Mouse (Mus musculus) neural tube, embryonic 13.5 days (tissue): ENCODE data around the gene Tdp2. TPM values are rescaled to one million over a fixed set of nuclear protein-coding genes. Genes with fewer than 3 reads are reported as not detected.

Experiments
- ATAC-seq: fragments of 200-750 bp; cut with Nextera tagmentation; 2 replicates; pipeline ENCODE4 v1.8.0; 2017; ENCODE audit warnings: low read depth, mild to moderate bottlenecking, moderate TSS enrichment, moderate library complexity
- H3K27ac ChIP-seq: fragments of 300-500 bp; sonication (generic); replicated peaks from 2 replicates; pipeline ENCODE4 v1.5.1; 2015; ENCODE audit warnings: moderate library complexity, mild to moderate bottlenecking, inconsistent platforms
- H3K27me3 ChIP-seq: fragments of 300-500 bp; sonication (generic); 2 replicates; pipeline ENCODE4 v1.6.1; 2015; ENCODE audit warnings: mild to moderate bottlenecking, inconsistent platforms
- H3K36me3 ChIP-seq: fragments of 300-500 bp; sonication (generic); 2 replicates; pipeline ENCODE4 v1.6.1; 2015; ENCODE audit warnings: mild to moderate bottlenecking, inconsistent platforms
- H3K4me1 ChIP-seq: fragments of 300-500 bp; sonication (generic); replicated peaks from 2 replicates; pipeline ENCODE4 v1.6.1; 2015; ENCODE audit warnings: inconsistent platforms
- H3K4me2 ChIP-seq: fragments of 300-500 bp; sonication (generic); 2 replicates; pipeline ENCODE4 v1.6.1; 2015; ENCODE audit warnings: inconsistent platforms, mild to moderate bottlenecking, moderate library complexity
- H3K4me3 ChIP-seq: fragments of 300-500 bp; sonication (generic); 2 replicates; pipeline ENCODE4 v1.5.1; 2015; ENCODE audit warnings: mild to moderate bottlenecking, inconsistent platforms
- H3K9ac ChIP-seq: fragments of 300-500 bp; sonication (generic); 2 replicates; pipeline ENCODE4 v1.6.1; 2015; ENCODE audit warnings: moderate library complexity, mild to moderate bottlenecking, inconsistent platforms
- H3K9me3 ChIP-seq: fragments of 300-500 bp; sonication (generic); 2 replicates; pipeline ENCODE4 v1.6.1; 2016; ENCODE audit warnings: inconsistent platforms
- WGBS: fragments of 180-500 bp; shearing (Covaris S2); methylation state at CpG from one replicate; pipeline ENCODE4 v1.1.7; 2015; 5-methylcytosine and 5-hydroxymethylcytosine counted together
- polyA plus RNA-seq: library from polyadenylated mRNA; unstranded; fragments of >200 nt; fragmentation: Nextera tagmentation; extraction: Ambion mirVana; gene quantifications from 2 replicates; pipeline ENCODE4 v1.2.1, GENCODE M21; 2015

Gene Tdp2
- polyA plus RNA-seq, 1 experiment from 2014 or later: 40.1 TPM

DNA sequence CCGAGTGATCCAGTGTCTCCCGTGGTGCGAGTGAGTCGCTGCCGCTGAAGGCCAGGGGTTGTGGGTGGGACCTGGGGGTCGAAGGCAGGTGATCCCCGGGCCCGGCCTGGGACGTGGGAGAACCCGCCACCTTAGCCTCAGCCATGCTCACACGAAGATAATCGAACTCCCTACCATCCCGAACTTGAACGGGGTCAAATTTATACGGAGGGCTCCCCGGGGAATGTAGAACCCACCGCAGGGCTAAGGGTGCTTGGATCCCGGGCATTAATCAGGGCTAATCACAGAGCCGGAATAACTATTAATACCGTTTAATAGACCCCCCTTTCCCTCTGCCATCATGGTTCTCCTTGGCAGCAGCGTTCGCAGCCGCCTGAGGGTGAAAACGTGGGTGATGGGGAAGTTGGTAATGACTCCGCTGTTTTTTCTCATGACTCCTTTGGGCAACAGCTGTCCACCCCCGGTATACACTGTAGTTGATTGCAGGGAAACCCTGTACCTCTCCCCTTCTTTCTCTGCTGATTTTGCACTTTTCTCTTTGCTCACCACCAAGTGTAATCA lies 29.3 kb upstream of the Tdp2 start:
- no peaks in the 10 kb centered on the region for H3K9me3 ChIP-seq
- peaks cover 39% of the 10 kb centered on the region for H3K4me1 ChIP-seq
- no peak for ATAC-seq
- H3K27me3 ChIP-seq: no peaks in the 10 kb centered on the region
- peak overlapping the region; percentile 98 for H3K4me3 ChIP-seq
- peak overlapping the region; percentile 99 for H3K27ac ChIP-seq
- H3K4me2 ChIP-seq: peak overlapping the region; percentile 89
- under 1% methylated on average over 26 of the region's 26 CpGs for WGBS
- H3K36me3 ChIP-seq: peaks cover 16% of the 10 kb centered on the region
- peak overlapping the region; percentile 96 for H3K9ac ChIP-seq

DNA sequence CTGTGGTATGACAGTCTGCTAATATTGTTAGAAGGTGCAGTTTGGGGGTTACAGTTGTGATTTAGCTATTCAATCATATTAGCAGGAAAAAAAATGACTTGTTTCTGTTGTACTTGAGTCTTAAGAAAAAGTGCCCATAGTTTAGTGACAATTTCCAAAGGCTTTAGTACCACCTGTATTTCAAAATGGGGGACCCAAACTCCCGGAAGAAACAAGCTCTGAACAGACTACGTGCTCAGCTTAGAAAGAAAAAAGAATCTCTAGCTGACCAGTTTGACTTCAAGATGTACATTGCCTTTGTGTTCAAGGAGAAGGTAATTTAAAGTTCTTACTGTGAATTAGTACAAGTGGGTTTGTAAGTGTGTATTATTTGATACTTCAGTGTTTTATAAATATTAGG lies 28.3 kb upstream of the Tdp2 start:
- Histone ChIP-seq H3K9ac (peak overlapping the region; percentile 96), H3K4me1 (peaks cover 39% of the 10 kb centered on the region), H3K4me2 (peak overlapping the region; percentile 89), H3K36me3 (peaks cover 26% of the 10 kb centered on the region), H3K27me3 (no peaks in the 10 kb centered on the region), H3K27ac (no peak overlapping the region), H3K9me3 (no peaks in the 10 kb centered on the region), H3K4me3 (peak overlapping the region; percentile 98)
- 23% methylated on average over 2 of the region's 2 CpGs for WGBS
- ATAC-seq: no peak

DNA sequence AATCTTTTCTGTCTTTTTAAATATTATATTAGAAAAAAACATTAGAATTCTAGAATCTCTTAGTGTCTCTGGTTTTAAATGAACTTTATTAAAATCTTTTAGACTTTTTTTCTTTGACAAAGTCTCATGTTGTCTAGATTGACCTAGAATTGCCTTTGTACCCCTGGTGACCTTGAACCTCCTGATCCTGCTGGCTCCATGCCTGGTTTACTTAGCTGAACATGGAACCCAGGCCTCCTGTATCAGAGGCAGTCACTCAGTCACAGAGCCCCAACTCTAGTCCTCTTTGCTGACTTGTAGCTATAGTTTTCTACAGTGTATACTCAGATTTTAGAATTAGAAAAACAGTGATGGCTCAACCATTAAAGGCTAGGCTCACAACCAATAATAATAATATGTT lies 25.4 kb upstream of the Tdp2 start:
- Histone ChIP-seq H3K36me3 (peaks cover 52% of the 10 kb centered on the region), H3K4me1 (peaks cover 34% of the 10 kb centered on the region), H3K4me3 (no peak overlapping the region), H3K27me3 (no peaks in the 10 kb centered on the region), H3K27ac (no peak overlapping the region), H3K4me2 (no peak overlapping the region), H3K9me3 (no peaks in the 10 kb centered on the region), H3K9ac (no peak overlapping the region)
- no peak for ATAC-seq

DNA sequence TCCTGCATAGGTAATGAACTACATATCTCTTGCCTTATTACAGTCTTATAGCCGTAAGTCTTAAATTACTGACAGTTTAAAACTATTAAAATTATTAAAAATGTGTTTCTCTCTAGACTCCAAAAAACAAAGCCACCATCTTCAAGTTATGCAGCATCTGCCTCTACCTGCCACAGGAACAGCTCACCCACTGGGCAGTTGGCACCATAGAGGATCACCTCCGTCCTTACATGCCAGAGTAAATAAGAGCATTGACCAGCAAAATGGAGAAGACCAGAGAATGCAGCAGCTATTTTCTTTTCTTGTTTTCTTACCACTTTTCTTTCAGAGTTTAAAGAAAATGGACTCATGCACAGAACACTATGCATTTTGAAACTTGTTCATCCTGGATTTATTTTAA lies 19.0 kb upstream of the Tdp2 start:
- Histone ChIP-seq H3K9me3 (no peaks in the 10 kb centered on the region), H3K36me3 (peaks cover 73% of the 10 kb centered on the region), H3K9ac (no peak overlapping the region), H3K4me3 (no peak overlapping the region), H3K27me3 (no peaks in the 10 kb centered on the region), H3K27ac (no peak overlapping the region), H3K4me1 (no peaks in the 10 kb centered on the region), H3K4me2 (no peak overlapping the region)
- WGBS: 94% methylated on average over 2 of the region's 2 CpGs
- no peak for ATAC-seq

DNA sequence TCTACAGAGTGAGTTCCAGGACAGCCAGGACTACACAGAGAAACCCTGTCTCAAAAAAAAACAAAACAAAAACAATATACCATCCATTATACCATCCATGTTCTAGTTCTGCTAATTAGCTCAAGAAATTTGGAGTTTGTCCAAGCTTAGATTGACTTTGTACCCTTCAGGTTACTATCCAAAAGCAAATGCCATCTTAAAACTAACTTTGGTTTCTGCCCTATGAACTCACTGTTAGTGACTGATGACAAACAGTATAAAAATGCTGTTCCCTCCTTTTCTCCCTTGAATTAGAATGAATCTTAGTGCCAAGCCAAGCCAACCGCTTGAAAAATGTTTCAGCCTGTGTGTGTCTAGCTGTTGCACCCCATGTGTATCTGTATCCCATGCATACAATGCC lies 16.9 kb upstream of the Tdp2 start:
- Histone ChIP-seq H3K9ac (no peak overlapping the region), H3K4me2 (no peak overlapping the region), H3K9me3 (no peaks in the 10 kb centered on the region), H3K27me3 (no peaks in the 10 kb centered on the region), H3K27ac (no peak overlapping the region), H3K4me1 (no peaks in the 10 kb centered on the region), H3K4me3 (no peak overlapping the region), H3K36me3 (peaks cover 55% of the 10 kb centered on the region)
- no peak for ATAC-seq
- WGBS: 91% methylated on average over 1 of the region's 1 CpGs

DNA sequence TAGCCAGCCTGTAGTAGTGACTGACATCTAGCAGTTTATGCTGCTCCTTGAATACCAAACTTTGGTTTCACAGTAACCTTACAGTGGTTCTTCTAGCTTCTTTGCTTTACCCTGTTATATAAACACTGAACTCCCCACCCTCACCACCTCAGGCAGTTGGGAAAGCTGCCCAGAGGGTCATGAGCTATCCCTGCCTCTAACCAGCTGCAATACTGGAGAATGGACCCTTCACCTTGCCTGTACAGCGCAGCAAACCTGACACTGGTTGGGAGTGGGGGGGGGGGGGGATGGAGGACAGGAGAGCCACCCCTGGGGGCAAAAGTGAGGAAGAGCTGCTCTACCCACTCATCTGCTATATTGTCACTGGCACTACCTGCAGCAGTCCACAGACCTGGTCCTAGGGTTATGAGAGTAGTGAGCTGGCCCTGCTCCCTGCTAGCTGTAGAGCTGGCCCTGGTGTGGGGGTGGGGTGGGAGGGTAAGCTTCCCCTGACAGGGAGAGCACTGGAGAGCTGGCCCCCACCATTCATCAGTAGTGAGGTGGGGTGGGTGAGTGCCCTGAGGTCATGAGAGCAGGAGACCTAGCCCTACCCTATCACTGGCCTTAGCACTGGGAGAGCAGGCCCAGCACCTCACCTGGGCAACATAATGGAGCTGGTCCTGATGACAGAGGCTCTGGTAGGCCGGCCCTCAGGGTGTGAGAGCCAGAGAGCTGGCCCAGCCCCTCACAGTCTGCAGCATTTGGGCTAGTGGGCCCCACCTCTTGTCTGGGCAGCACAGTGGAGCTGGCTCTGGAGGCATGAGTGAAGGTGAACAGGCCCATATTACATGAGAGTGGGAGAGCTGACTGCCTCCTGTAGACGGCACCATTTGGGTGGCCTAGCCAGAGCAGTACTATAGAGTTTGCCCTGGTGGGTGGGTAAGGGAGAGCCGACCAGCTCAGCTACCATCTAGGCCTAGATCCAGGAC lies 15.1 kb upstream of the Tdp2 start:
- 71% methylated on average over 4 of the region's 4 CpGs for WGBS
- Histone ChIP-seq H3K4me2 (no peak overlapping the region), H3K27ac (no peak overlapping the region), H3K4me3 (no peak overlapping the region), H3K9ac (no peak overlapping the region), H3K9me3 (no peaks in the 10 kb centered on the region), H3K27me3 (no peaks in the 10 kb centered on the region), H3K36me3 (peaks cover 37% of the 10 kb centered on the region), H3K4me1 (no peaks in the 10 kb centered on the region)
- peak; percentile 79 for ATAC-seq

DNA sequence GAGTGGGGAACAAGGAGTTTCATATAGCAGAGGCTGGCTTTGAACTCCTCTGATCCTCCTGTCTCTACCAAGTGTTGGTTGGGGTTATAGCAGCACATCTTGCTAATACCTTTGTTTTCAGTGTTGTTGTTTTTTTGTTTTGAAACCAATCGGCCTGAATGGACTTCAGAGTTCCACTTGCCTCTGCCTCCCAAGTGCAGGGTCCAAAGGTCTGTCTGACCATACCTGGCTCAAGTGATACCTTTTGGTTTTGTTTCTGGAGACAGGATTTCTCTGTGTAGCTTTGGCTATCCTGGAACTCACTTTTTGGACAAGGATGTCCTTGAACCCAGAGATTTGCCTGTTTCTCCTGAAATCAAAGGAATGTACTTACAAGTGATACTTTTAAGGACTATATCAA lies 11.5 kb upstream of the Tdp2 start:
- H3K4me3 ChIP-seq: no peak overlapping the region
- no peaks in the 10 kb centered on the region for H3K9me3 ChIP-seq
- no peaks in the 10 kb centered on the region for H3K4me1 ChIP-seq
- H3K9ac ChIP-seq: no peak overlapping the region
- no peak overlapping the region for H3K27ac ChIP-seq
- 78% methylated on average over 1 of the region's 1 CpGs for WGBS
- no peak overlapping the region for H3K4me2 ChIP-seq
- peaks cover 10% of the 10 kb centered on the region for H3K36me3 ChIP-seq
- no peak for ATAC-seq
- H3K27me3 ChIP-seq: no peaks in the 10 kb centered on the region

DNA sequence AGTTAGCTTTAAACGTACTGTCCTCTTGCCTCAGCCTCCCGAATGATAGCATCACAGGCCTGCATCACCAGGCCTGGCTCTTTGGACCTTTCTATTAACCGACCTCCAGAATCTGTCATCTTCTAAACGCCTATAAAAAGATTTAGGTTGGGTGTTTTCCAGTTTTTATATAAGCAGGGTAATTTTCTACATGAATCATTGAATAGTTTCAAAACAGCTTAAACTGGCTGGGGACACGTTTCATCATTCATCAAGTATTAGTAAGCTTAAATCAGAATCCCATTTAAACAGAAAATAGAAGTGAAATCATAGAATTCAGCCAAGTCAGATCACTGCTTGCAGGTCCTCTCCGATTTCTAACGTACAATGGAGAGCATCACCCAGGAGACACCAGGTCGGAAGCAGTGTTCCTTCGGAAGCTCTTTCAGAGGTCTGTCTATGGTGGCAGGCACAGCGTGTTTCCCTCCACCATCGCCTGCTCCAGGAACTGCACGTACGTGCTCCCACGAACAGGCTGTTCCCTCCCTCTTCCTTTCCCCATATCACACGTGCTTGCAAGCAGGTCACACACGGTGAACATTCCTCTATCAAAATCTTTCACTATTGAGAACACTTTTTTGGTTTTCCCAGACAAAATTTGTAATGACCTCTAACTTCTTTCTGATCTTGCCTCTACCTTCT lies 8.7 kb upstream of the Tdp2 start:
- ATAC-seq: no peak
- H3K27ac ChIP-seq: no peak overlapping the region
- 88% methylated on average over 16 of the region's 16 CpGs for WGBS
- no peak overlapping the region for H3K4me3 ChIP-seq
- H3K4me2 ChIP-seq: no peak overlapping the region
- no peaks in the 10 kb centered on the region for H3K27me3 ChIP-seq
- no peaks in the 10 kb centered on the region for H3K9me3 ChIP-seq
- H3K4me1 ChIP-seq: no peaks in the 10 kb centered on the region
- H3K9ac ChIP-seq: no peak overlapping the region
- H3K36me3 ChIP-seq: no peaks in the 10 kb centered on the region

DNA sequence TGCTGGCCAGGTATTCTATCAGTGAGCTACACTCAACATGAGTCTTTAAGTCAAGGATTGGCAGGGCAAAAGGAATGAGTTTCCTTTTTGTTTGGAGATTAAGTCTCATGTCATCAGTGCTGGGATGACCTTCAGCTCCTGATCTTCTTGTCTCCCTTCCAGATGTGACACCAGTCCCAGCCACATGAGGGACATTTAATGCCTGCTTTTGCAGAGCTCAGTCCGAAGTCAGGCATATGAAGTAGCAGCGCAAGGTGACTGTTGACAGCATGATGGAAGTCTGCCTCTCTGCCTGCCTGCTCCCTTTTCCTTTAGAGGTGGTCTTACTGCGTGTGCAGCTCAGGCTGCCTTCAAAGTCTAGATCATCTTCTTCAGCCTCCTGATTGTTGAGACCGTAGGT lies 6.8 kb upstream of the Tdp2 start:
- no peak for ATAC-seq
- 96% methylated on average over 4 of the region's 4 CpGs for WGBS
- H3K4me1 ChIP-seq: no peaks in the 10 kb centered on the region

DNA sequence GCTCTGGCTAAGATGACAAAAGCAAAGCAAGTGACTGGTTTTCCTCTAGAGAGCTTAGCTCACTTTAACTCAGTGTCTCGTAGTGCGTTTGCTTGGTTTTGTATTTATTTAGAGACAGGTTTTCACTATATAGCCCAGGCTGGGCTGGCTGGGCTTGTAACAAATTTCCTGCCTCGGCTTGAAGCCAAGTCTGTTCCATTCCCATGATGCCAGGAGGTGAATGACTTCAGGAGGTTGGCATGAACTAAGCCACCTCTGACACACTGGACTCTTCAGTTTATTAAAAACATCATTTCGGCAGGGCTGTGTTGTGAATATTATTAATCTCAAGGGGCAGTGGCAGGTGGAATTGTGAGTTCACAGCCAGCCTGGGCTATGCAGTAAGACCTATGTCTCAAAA lies 5.9 kb upstream of the Tdp2 start:
- no peak overlapping the region for H3K9ac ChIP-seq
- no peaks in the 10 kb centered on the region for H3K9me3 ChIP-seq
- no peaks in the 10 kb centered on the region for H3K27me3 ChIP-seq
- 92% methylated on average over 4 of the region's 4 CpGs for WGBS
- H3K4me1 ChIP-seq: peaks cover 2% of the 10 kb centered on the region
- no peaks in the 10 kb centered on the region for H3K36me3 ChIP-seq
- H3K4me3 ChIP-seq: no peak overlapping the region
- no peak overlapping the region for H3K27ac ChIP-seq
- ATAC-seq: no peak
- no peak overlapping the region for H3K4me2 ChIP-seq

More for the DNA sequence above, 6.8 kb upstream of the Tdp2 start:
- Histone ChIP-seq H3K9ac (no peak overlapping the region), H3K27me3 (no peaks in the 10 kb centered on the region), H3K36me3 (no peaks in the 10 kb centered on the region), H3K4me2 (no peak overlapping the region), H3K27ac (no peak overlapping the region), H3K4me3 (no peak overlapping the region), H3K9me3 (no peaks in the 10 kb centered on the region)

DNA sequence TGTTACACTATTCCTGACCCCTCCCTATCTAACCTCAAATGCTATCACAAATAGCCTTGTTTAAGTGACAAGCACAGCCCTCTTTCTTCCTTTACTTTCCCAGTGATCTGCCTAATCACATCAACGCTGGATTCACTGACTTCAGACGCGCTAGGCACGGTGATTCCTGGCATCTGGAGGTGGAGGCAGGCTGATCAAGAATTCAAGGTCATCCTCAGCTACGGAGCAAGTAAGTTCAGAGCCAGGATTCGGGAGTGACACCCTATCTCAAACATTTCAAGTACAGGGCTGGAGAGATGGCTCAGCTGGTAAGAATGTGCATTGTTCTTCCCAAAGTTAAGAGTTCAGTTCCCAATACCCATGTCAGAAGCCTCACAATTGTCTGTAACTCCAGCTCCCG lies 5.4 kb upstream of the Tdp2 start:
- ATAC-seq: no peak
- Histone ChIP-seq H3K9ac (no peak overlapping the region), H3K4me1 (peaks cover 4% of the 10 kb centered on the region), H3K36me3 (no peaks in the 10 kb centered on the region), H3K9me3 (no peaks in the 10 kb centered on the region), H3K4me2 (no peak overlapping the region), H3K4me3 (no peak overlapping the region), H3K27ac (no peak overlapping the region), H3K27me3 (no peaks in the 10 kb centered on the region)
- 86% methylated on average over 7 of the region's 7 CpGs for WGBS

DNA sequence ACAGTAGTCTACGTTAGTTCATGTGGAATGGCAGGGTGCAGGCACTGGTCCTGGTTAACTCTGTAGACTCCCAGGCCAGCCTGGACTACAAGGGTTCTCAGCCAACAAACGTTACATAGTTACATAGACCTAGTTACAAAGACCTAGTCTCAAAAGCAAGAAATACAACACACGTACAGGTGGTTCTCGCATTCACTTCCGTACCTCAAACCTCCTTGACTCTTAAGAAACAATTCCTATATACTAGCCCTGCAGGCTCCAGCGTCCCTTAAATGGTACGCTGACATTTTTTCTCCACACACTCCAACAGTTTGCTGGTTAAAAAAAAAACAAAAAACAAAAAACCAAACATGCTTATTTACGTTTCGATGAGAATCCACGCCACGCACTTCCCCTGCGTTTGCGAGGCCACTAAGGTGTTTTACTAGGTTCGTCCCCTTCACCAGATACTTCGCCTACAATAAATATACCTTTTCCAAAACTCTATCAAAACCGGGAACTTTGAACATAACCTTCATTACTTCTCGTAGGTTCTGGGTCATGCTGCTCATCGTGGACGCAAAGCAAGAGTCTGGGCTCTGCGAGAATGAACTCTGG lies 625 bp upstream of the Tdp2 start:
- peak overlapping the region; percentile 95 for H3K4me3 ChIP-seq
- WGBS: 3% methylated on average over 20 of the region's 20 CpGs
- H3K4me2 ChIP-seq: peak overlapping the region; percentile 69
- no peaks in the 10 kb centered on the region for H3K36me3 ChIP-seq
- ATAC-seq: no peak
- no peaks in the 10 kb centered on the region for H3K9me3 ChIP-seq
- no peaks in the 10 kb centered on the region for H3K27me3 ChIP-seq
- H3K4me1 ChIP-seq: peaks cover 34% of the 10 kb centered on the region
- H3K9ac ChIP-seq: peak overlapping the region; percentile 65
- H3K27ac ChIP-seq: peak overlapping the region; percentile 94; the same call in 1 of the 2 replicates
